Mouse (Mus musculus): ENCODE results near the gene Gpbp1. TPM values are rescaled to one million over a fixed set of nuclear protein-coding genes. Genes with fewer than 3 reads are reported as not detected.

Gene Gpbp1
- total and polyA plus RNA-seq, 2 experiments from 2014 or later = 49.3 to 85.3 TPM

DNA sequence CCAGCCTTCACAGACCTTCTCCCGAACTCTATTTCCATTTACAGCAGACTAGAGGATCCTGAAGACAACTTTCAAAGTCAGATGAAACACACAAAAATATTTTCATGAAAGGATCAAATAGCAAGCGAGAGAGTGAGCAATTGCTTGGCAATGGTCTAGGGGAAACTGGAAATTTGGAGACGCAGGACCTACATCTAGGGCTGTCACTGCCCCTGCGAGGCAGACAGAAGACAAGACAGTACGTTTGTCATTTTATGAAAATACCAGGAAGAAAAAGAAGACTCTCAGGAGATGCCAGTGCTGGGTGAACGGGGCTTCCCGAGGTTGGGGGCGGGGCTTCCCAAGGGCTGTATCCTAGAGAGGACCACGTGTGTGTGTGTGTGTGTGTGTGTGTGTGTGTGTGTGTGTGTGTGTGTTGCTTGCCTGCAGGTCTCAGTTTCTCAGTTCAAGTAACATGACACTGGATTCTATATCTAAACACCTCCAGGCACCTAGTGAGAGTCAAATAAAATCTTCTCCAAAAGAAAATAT lies 83.0 kb downstream of the Gpbp1 start:
- no peak for ATAC-seq (ENCODE audit: low FRiP score)
- TF ChIP-seq CTCF (IDR thresholded peaks at IDR 0.05) = no peak
- no peak overlapping the region for H3K4me3 ChIP-seq (ENCODE audit: low read depth, low read length)
- H3K27me3 ChIP-seq (ENCODE audit: insufficient read depth, low read length) = no peaks in the 10 kb centered on the region
- H3K36me3 ChIP-seq (ENCODE audit: insufficient read depth, low read length) = no peaks in the 10 kb centered on the region
- no peaks in the 10 kb centered on the region for H3K4me1 ChIP-seq (ENCODE audit: insufficient read depth, low read length)
- DNase-seq (ENCODE audit: low spot score) = no peak
- H3K9me3 ChIP-seq (ENCODE audit: low read length) = no peaks in the 10 kb centered on the region
- no peak overlapping the region for H3K4me2 ChIP-seq (ENCODE audit: low read depth, low read length, poor library complexity, severe bottlenecking)
- no peak overlapping the region for H3K27ac ChIP-seq (ENCODE audit: low read depth, low read length)
- no peak overlapping the region for H3K9ac ChIP-seq (replicated peaks; ENCODE audit: low read length, poor library complexity, severe bottlenecking)
- WGBS = 59% methylated on average over 9 of the region's 9 CpGs

DNA sequence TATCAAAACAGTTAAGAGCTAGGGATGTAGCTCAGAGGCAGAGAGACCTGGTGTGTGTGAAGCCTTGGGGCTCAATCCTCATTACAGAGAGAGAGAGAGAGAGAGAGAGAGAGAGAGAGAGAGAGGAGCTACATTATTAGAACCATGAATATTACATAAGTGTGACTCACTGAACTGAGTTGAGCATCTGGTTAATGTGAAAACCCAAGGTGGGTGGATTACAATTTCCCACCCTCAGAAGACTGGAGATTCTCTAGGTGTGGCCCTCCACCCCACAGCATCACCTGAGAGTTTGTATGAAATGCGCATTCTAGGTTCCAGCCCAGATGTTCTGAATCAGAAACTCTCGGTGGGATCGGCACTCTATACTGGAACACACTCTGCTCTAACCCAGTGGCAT lies 84.0 kb downstream of the Gpbp1 start:
- Histone ChIP-seq H3K27ac (ENCODE audit: low read depth, low read length) (no peak overlapping the region), H3K4me3 (ENCODE audit: low read depth, low read length) (no peak overlapping the region), H3K36me3 (ENCODE audit: insufficient read depth, low read length) (no peaks in the 10 kb centered on the region), H3K4me1 (ENCODE audit: insufficient read depth, low read length) (no peaks in the 10 kb centered on the region), H3K4me2 (ENCODE audit: low read depth, low read length, poor library complexity, severe bottlenecking) (no peak overlapping the region), H3K27me3 (ENCODE audit: insufficient read depth, low read length) (no peaks in the 10 kb centered on the region), H3K9me3 (ENCODE audit: low read length) (no peaks in the 10 kb centered on the region), H3K9ac (replicated peaks; ENCODE audit: low read length, poor library complexity, severe bottlenecking) (no peak overlapping the region)
- no peak for TF ChIP-seq CTCF (IDR thresholded peaks at IDR 0.05)
- WGBS = 93% methylated on average over 3 of the region's 3 CpGs
- no peak for DNase-seq (ENCODE audit: low spot score)
- ATAC-seq (ENCODE audit: low FRiP score) = no peak

DNA sequence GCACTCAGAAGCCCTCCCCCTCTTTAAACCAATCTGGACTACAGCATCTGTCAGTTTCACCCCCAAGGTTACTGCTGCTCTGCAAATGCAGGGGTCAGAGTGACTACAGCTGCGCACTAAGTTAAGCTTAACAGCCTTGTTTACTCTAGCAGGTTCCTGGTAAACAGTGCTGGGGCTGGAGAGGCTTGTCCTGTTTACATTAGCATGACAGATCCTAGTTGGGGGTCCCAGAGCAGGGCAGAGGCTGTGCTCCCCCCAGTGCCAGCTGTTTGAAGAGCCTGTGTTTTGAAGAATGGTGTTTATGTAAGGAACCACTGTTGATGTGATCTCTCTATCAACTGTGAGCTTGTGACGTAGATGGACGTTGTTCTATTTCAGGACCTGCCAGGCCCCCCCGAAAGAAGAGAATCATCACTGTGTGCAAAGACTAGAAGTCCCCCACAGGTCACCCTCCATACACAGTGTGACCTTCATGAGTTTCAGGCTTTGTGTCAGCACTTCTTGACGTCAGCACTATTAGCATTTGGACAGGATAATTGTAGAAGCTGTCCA lies 92.2 kb downstream of the Gpbp1 start:
- TF ChIP-seq CTCF (IDR thresholded peaks at IDR 0.05) = no peak
- DNase-seq (ENCODE audit: low spot score) (no peak), ATAC-seq (ENCODE audit: low FRiP score) (no peak)
- Histone ChIP-seq H3K4me3 (ENCODE audit: low read depth, low read length) (no peak overlapping the region), H3K4me1 (ENCODE audit: insufficient read depth, low read length) (no peaks in the 10 kb centered on the region), H3K9ac (replicated peaks; ENCODE audit: low read length, poor library complexity, severe bottlenecking) (no peak overlapping the region), H3K9me3 (ENCODE audit: low read length) (no peaks in the 10 kb centered on the region), H3K27ac (ENCODE audit: low read depth, low read length) (no peak overlapping the region), H3K36me3 (ENCODE audit: insufficient read depth, low read length) (no peaks in the 10 kb centered on the region), H3K27me3 (ENCODE audit: insufficient read depth, low read length) (no peaks in the 10 kb centered on the region), H3K4me2 (ENCODE audit: low read depth, low read length, poor library complexity, severe bottlenecking) (no peak overlapping the region)
- WGBS = 45% methylated on average over 5 of the region's 5 CpGs

DNA sequence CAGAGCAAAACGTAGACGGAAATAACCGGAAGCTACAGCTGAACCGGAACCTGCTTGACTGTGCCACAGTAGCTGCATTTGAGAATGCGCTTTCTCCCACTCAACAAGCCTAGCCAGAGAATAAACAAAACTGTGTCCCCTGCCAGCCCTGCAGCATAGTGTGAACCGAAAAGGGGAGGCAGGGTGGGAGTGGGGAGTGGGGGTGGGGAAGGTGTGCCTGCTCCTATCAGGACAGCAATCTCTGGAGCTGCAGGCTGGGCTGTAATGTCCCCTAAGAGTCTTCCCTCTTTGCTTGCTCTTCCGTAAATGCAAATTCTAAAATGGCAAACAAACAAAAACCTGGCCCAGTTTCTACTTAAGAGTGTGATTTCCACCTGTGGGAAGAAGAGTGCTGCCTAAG lies 92.8 kb downstream of the Gpbp1 start:
- no peaks in the 10 kb centered on the region for H3K4me1 ChIP-seq (ENCODE audit: insufficient read depth, low read length)
- H3K36me3 ChIP-seq (ENCODE audit: insufficient read depth, low read length) = no peaks in the 10 kb centered on the region
- H3K4me3 ChIP-seq (ENCODE audit: low read depth, low read length) = no peak overlapping the region
- H3K4me2 ChIP-seq (ENCODE audit: low read depth, low read length, poor library complexity, severe bottlenecking) = no peak overlapping the region
- no peak overlapping the region for H3K9ac ChIP-seq (replicated peaks; ENCODE audit: low read length, poor library complexity, severe bottlenecking)
- H3K27ac ChIP-seq (ENCODE audit: low read depth, low read length) = no peak overlapping the region
- 70% methylated on average over 7 of the region's 7 CpGs for WGBS
- DNase-seq (ENCODE audit: low spot score) (no peak), ATAC-seq (ENCODE audit: low FRiP score) (no peak)
- no peaks in the 10 kb centered on the region for H3K27me3 ChIP-seq (ENCODE audit: insufficient read depth, low read length)
- no peaks in the 10 kb centered on the region for H3K9me3 ChIP-seq (ENCODE audit: low read length)
- TF ChIP-seq CTCF (IDR thresholded peaks at IDR 0.05) = no peak

DNA sequence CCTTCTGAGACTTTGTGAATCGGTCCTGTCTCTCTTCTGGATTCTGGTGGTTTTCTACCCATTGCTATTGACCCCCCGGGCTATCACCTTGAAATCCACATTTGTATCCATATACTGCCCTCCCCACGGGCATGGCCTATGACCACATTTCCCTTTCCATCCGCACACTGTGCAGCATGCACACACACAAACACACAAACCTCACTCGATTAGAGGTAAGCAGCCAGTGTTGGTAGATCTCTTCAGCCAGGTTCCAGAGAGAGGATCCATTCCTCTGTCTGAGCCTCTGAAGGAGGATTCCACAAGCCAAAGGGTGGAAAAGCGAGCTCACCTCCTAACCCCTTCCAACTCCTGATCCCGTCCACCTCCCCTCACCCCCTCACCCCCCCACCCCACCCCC lies 94.4 kb downstream of the Gpbp1 start:
- Histone ChIP-seq H3K4me1 (ENCODE audit: insufficient read depth, low read length) (no peaks in the 10 kb centered on the region), H3K36me3 (ENCODE audit: insufficient read depth, low read length) (no peaks in the 10 kb centered on the region), H3K4me3 (ENCODE audit: low read depth, low read length) (no peak overlapping the region), H3K9ac (replicated peaks; ENCODE audit: low read length, poor library complexity, severe bottlenecking) (no peak overlapping the region), H3K27ac (ENCODE audit: low read depth, low read length) (no peak overlapping the region), H3K9me3 (ENCODE audit: low read length) (no peaks in the 10 kb centered on the region), H3K4me2 (ENCODE audit: low read depth, low read length, poor library complexity, severe bottlenecking) (no peak overlapping the region), H3K27me3 (ENCODE audit: insufficient read depth, low read length) (no peaks in the 10 kb centered on the region)
- ATAC-seq (ENCODE audit: low FRiP score) (no peak), DNase-seq (ENCODE audit: low spot score) (no peak)
- 92% methylated on average over 7 of the region's 7 CpGs for WGBS
- TF ChIP-seq CTCF (IDR thresholded peaks at IDR 0.05) = no peak

DNA sequence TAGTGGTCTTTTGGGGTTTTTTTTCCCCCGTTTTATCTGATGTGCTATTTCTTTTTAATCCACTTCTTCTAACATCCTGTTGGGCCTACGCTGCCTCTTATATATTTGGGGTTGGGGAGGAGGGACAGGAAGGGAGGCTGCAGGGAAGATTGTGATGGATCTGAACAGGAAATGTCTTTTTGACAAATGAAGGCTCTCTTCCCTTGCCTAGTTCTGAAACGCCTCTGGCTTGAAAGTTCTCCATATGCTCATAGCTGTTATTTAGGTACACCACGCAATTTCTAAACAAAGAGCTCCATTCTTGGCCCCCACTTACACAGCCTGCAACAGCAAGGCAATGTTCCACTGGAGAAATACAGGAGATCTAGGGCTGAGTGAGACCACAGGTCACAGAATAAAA lies 95.0 kb downstream of the Gpbp1 start:
- Histone ChIP-seq H3K4me3 (ENCODE audit: low read depth, low read length) (no peak overlapping the region), H3K4me2 (ENCODE audit: low read depth, low read length, poor library complexity, severe bottlenecking) (no peak overlapping the region), H3K36me3 (ENCODE audit: insufficient read depth, low read length) (no peaks in the 10 kb centered on the region), H3K4me1 (ENCODE audit: insufficient read depth, low read length) (no peaks in the 10 kb centered on the region), H3K9me3 (ENCODE audit: low read length) (no peaks in the 10 kb centered on the region), H3K27me3 (ENCODE audit: insufficient read depth, low read length) (no peaks in the 10 kb centered on the region), H3K27ac (ENCODE audit: low read depth, low read length) (no peak overlapping the region), H3K9ac (replicated peaks; ENCODE audit: low read length, poor library complexity, severe bottlenecking) (no peak overlapping the region)
- no peak for TF ChIP-seq CTCF (IDR thresholded peaks at IDR 0.05)
- ATAC-seq (ENCODE audit: low FRiP score) = no peak
- 87% methylated on average over 4 of the region's 4 CpGs for WGBS
- DNase-seq (ENCODE audit: low spot score) = no peak

All from midbrain, postnatal 0 days (tissue).